Mouse (Mus musculus) lung, postnatal 36 days (tissue): Measurements from ENCODE around the gene Sppl3.

Source experiments
- DNase-seq: peaks from one replicate; pipeline ENCODE4 v3.0.0; 2022; ENCODE audit warnings: mixed read lengths

The Sppl3 gene

DNA sequence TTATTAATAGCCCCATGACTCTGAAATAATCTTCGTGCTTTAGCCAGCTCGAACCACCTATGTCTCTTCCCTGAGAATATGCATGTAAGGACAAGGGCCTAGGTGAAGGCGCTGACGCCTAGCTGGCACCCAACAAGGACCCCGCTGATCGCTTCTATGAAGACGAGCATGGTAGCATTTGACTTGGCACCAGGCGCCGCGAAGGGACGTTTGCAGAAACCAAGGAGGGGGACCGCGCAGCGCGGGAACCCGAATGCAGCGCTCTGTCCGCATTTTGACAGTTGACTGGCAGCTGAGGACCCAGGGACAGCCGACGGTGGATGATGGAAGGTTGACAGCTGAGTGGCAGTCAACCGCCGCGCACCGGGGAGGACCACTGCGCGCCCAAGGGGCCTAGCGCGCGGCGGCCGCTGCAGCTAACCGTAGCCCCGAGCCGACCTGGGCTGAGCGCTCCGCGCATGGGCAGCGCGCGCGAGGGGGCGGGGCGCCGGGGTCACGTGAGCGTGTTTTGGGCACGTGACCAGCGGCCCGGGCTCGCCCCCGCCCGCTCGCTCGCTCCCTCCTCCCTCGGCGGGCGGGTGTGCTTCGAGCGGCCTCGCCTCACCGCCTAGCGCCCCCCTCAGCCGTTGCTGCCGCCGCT, at the start of gene Sppl3:
Sppl3 (plus strand) TSS at position 561 of the 640 bp plus-strand sequence.
- peak; percentile 94 for DNase-seq

DNA sequence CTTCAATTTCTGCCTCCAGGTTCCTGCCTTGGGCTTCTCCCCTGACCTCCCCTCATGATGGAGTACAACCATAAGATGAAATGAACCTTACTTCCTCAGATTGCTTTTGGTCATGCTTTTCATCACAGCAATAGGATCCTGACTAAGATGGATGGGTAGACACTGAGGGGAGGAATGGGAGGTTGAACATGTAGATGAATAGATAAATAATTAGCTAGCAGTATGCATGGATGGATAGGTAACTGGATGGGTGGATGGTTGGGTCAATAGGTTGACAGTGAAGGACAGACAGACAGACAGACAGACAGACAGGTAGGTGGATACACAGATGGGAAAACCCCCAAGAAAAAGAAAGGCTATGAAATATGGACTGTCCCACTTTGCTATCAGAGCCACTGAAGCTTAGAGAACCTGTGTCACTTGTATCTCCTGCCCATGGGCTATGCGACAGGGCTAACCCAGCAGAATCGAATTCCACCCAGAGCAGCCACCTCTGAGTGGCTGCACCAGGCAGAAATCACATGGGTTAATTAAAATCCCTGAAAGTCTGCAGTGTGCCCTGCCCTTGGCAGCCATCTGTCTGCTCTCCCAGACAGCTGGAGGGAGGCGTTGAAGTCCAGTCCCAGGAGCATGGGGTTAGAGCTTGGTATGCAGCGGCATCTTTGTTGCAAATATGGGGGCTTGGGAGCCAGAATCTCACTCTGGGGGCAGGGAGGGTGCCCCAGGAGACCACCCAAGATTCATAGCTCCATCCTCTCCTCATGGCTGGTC, 49.2 kb upstream of the Sppl3 start:
- no peak for DNase-seq

- no peak for DNase-seq
Observed at GRCm38 (mm10) chr5:114964315-114964966, 46.5 kb upstream of the Sppl3 start.

DNA sequence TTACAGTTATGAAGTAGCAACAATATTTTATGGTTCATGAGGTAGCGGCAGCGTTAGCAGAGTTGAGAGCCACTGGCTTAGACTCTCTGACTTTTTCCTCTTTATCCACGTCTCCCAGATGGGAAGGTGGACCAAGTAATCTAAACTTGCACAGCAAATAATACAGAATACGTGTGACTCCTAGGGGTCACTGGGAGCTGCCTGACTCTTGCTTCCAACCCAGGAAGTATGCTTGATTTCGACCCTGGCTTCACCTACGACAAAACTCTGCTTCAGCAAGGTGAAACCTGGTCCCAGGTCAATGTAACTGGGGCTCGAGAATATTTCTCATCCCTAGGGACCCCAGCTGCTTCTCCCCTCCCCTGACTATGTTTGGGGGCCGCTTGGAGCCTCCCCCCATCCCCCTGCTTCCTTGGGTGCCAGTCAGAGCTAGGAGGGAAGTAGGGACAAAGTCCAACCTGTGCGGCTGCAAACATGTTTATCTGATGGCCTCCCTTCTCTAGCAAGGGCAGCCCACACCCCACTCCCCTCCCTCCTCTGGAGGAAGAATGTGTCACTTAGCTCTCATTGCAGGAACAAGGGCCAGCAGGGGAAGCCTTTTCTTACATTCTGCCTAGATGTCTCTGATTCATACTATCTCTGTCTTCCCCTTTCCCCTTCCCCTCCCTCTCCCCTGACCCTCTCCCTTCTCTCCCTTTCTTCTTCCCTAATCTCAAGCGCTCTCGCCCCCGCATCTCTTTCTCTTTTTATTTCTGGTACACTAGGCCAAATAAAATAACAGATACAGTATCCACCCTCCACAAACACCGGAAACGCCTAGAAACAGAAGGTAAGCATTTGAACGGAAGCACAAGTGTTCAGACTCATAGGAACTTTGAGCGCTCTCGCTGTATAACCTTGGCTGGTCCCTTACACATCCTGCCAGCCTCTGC, 45.7 kb upstream of the Sppl3 start:
- DNase-seq = no peak

DNA sequence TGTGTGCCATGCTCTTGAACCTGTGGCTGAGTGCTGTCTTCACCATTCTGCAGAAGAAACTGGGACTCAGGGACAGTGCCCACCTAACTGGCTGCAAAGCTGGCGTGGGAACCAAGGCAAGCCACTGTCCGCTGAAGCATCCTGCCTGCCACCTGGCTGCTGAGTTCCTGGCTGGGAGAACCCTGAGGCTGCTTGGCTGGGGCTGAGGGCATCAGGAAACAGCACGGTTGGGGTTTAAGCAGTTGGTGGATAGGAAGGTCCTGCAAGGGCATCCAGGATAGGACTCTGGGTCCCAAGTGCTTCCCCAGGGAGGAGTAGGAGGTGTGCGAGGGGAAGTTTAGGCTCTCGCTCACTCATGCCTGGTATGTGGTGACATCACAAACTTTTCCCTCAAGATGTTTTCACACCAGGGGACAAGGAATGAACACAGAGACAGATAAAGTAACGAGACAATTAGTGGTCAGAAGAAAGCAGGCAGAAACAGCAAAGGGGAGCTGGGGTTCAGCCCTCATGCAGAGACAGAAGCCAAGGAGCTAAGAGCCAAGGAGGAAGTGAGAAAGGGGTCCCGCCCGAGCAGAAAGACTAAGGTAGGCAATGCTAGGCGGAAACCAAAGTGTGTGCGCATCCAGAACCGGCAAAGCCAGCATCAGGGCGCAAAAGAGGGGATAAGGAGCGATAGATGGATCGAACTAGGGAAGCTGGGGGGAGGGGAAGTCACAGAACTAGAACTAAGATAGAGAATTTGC, 43.2 kb upstream of the Sppl3 start:
- DNase-seq = no peak

- DNase-seq = no peak
Observed at GRCm38 (mm10) chr5:114968651-114969050, 42.3 kb upstream of the Sppl3 start.

- no peak for DNase-seq
Observed at GRCm38 (mm10) chr5:114969064-114969463, 41.9 kb upstream of the Sppl3 start.

DNA sequence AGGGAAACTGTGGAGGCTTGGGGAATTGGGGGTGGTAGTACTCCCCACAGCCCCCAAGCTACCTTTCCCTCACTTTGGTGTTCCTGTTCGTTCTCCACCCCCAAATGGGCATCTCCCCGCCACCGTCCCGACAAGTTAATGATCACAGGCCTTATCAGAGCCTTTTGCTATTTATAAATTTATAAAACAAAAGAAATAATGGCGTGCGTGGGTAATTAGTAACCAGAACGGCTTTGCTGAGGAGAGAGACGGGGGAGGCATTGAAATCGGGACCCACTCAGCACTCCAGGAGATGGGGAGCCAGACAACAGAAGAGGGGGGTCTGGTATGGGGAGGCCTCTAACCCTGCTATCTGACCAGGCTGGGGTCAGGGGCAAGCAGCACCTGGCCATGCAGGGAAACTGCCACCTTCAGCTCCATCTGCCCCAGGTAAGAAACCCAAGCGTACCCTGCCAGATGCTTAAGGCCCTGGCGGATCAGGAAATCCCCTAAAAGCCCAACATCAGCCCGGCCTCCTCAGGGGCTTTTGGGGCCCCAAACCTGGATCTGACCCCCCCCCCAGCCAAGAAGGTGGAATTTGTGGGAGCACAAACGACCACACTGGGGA, 41.2 kb upstream of the Sppl3 start:
- DNase-seq = no peak

GRCm38 (mm10) chr5:114970824-114971227, 40.1 kb upstream of the Sppl3 start, which contains the start of gene Hnf1a:
TSS of gene Hnf1a (minus strand) at chr5:114971094.
- no peak for DNase-seq

DNA sequence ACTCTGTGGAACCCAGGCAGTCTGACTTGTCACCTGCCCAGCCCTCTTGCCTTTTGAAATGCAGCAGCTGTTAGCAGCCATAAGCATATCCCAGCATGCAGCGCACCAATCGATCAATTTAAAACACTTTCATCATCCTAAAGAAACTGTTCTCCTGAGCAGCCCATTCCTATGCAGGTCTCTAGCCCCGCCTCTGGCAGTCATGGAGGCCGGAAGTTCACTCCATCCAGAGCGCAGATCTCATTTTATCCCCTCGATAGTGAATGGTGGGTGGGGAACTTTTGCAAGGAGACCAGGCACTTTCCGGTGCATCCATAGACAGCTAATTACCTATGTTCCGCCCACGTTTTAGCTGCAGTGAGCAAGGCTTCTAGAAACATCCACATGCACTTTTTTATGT, 38.7 kb upstream of the Sppl3 start:
- no peak for DNase-seq

DNA sequence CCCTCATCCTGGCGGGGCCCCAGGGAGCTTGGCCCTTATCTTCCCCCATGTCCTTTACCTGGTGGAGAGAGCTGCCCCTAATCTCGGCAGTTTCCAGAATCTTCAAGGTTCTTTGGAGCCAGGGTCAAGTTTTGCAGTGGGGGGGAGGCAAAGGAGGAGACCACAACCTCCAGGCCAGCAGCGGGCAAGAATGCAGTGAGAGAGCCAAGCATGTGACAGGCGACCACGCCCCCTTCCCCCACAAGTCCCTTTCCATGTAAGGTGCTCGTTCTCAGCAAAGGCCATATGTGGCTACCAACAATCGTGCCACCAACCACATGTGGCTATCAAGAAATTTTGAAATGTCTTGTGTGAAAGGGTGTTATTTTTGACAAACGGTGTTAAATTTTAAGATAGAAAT, 37.8 kb upstream of the Sppl3 start:
- no peak for DNase-seq

GRCm38 (mm10) chr5:114976935-114977334, 34.0 kb upstream of the Sppl3 start:
- no peak for DNase-seq

DNA sequence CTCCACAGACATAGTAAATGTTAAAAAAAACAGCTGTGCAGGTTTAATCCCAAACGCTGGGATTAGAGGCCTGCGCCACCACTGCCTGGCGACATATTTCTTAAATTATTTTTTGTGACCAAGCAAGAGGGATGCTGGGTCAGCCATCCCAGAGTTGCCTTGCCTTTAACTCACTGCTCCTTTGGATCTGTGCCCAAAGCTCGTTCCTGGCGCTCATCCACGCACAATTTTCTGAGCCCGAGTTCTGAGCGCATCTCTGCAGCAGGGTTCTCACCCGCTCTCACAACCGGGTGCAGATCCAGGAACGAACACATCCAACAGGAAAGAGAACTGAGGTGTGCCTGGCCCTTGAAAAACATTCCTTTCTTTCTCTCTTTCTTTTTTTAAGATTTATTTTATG, 32.5 kb upstream of the Sppl3 start:
- no peak for DNase-seq

GRCm38 (mm10) chr5:114978888-114979249, 32.1 kb upstream of the Sppl3 start:
- peak; percentile 29 for DNase-seq

- DNase-seq = peak; percentile 77
Observed at GRCm38 (mm10) chr5:114979250-114980121, 31.5 kb upstream of the Sppl3 start.

GRCm38 (mm10) chr5:114980122-114980748, 30.7 kb upstream of the Sppl3 start:
- DNase-seq = peak; percentile 55

GRCm38 (mm10) chr5:114982001-114982400, 28.9 kb upstream of the Sppl3 start:
- DNase-seq = no peak

DNA sequence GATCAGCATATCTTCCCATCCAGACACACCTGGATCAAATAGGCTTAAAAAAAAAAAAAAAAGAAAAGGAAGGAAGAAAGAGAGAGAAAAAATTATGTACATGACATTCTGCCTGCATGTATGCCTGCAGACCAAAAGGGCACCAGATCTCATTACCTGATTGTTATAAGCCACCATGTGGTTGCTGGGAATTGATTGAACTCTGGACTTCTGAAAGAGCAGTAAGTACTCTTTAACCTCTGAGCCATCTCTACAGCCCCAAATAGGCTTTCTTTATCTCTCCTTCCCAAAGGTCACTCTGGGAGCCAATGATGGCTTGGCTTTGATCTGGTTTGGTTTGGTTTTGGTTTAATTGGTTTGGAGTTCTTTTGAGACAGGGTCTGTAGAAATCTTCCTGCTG, 25.9 kb upstream of the Sppl3 start:
- DNase-seq = no peak

DNA sequence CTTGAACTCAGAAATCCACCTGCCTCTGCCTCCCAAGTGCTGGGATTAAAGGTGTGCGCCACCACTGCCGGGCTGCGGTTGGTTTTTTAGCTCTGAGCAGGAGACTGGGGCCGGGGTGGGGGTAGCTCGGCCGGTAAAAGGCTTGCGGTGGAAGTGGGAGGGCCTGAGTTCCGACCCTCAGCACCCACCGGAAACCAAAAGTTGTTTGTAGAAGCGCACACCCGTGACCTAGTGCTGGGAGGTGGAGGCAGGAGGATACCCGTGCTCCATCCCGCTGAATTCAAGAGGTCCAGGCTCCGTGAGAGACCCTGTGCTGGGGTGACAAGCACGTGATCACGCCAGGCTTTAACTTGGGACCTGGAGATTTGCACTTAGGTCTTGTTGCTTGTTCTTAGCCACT, 14.5 kb upstream of the Sppl3 start:
- no peak for DNase-seq

DNA sequence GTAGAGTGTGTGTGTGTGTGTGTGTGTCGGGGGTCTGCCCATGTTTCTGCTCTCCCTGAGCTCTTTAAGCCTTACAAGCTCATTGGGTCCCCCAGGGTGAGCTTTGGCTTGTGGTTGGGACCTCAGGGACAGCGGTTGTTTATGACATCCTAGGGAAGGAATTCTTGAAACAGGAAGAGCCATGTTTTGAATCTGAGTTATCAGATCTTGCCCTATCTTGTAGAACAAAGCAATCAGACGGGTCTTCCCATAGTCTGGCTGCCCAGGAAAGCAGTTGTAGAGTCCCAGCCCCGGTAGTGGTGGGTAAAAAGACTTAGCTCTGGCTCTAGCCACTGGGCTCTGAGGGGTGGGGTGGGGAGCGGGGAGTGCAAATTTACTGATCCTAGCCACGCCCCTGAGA, 13.6 kb upstream of the Sppl3 start:
- DNase-seq = peak; percentile 71
